Mouse (Mus musculus) G1E (cell line): ENCODE data around the gene Ttc22. TPM values are rescaled to one million over a fixed set of nuclear protein-coding genes. Genes with fewer than 3 reads are reported as not detected.

Source experiments
- ATAC-seq: 2 replicates; pipeline ENCODE4 v1.8.0; 2016; ENCODE audit warnings: mild to moderate bottlenecking; ENCODE audit not compliant: insufficient number of reproducible peaks, poor library complexity, low FRiP score, severe bottlenecking; ENCODE audit errors: extremely low read depth
- DNase-seq: peaks from one replicate; pipeline ENCODE4 v3.0.0; 2012; ENCODE audit warnings: low spot score
- H3K27me3 ChIP-seq: 2 replicates; pipeline ENCODE4 v1.6.1; 2012; ENCODE audit warnings: mild to moderate bottlenecking, low read length, inconsistent platforms; ENCODE audit not compliant: insufficient read depth
- H3K36me3 ChIP-seq: replicated peaks from 2 replicates; pipeline ENCODE3; 2012; ENCODE audit warnings: mild to moderate bottlenecking, inconsistent platforms
- H3K4me1 ChIP-seq: 2 replicates; pipeline ENCODE4 v1.6.1; 2012; ENCODE audit warnings: low read depth, low read length, inconsistent platforms, mixed read lengths; ENCODE audit not compliant: insufficient read depth
- H3K4me3 ChIP-seq: 2 replicates; pipeline ENCODE4 v1.5.1; 2012; ENCODE audit warnings: low read depth, mild to moderate bottlenecking, inconsistent platforms, low read length, moderate library complexity, mixed read lengths
- H3K9me3 ChIP-seq: replicated peaks from 2 replicates; pipeline ENCODE4 v1.6.1; 2012; ENCODE audit warnings: inconsistent platforms
- CTCF ChIP-seq: IDR thresholded peaks from 2 replicates; pipeline ENCODE4 v1.5.1; 2012; ENCODE audit warnings: low read depth, low read length, inconsistent platforms, mixed read lengths
- GATA1 ChIP-seq: IDR thresholded peaks from 2 replicates; pipeline ENCODE4 v1.6.1; 2012; ENCODE audit warnings: borderline replicate concordance, low read length, inconsistent platforms, mixed read lengths
- GATA2 ChIP-seq: IDR thresholded peaks from 2 replicates; pipeline ENCODE4 v1.6.1; 2012; ENCODE audit warnings: low read depth, low read length, inconsistent platforms, borderline replicate concordance
- POLR2AphosphoS5 ChIP-seq: IDR thresholded peaks from 2 replicates; pipeline ENCODE4 v1.6.1; 2012; ENCODE audit warnings: low read depth, low read length, inconsistent platforms; ENCODE audit not compliant: insufficient replicate concordance
- TAL1 ChIP-seq: conservative IDR thresholded peaks from 2 replicates; pipeline ENCODE4 v1.6.1; 2012; ENCODE audit warnings: low read depth, low read length, inconsistent platforms, mixed read lengths
- polyA plus RNA-seq: library from polyadenylated mRNA; stranded (reverse); fragments of >175 nt; gene quantifications from 2 replicates; pipeline ENCODE4 v1.2.3, GENCODE M21; 2012
- total RNA-seq, 2 experiments: library from RNA; stranded (forward) in 1 of 2; stranded (reverse) in 1 of 2; fragments of 200-1000 nt in 1 of 2; fragments of >200 nt in 1 of 2; fragmentation: Nextera tagmentation in 1 of 2; gene quantifications; 2 replicates each; pipeline ENCODE4 v1.2.3; 2014 to 2017

Ttc22 gene
- total and polyA plus RNA-seq, 3 experiments: not detected

GRCm38 (mm10) chr4:106664697-106665096 is 42.5 kb downstream of the Ttc22 start:
- Histone ChIP-seq H3K9me3 (no peaks in the 10 kb centered on the region), H3K27me3 (no peaks in the 10 kb centered on the region), H3K36me3 (peaks cover 100% of the 10 kb centered on the region), H3K4me3 (no peak overlapping the region), H3K4me1 (no peaks in the 10 kb centered on the region)
- ATAC-seq (no peak), DNase-seq (no peak)
- TF ChIP-seq GATA2: no peak
- no peak for TF ChIP-seq POLR2AphosphoS5
- no peak for TF ChIP-seq TAL1
- TF ChIP-seq GATA1: no peak
- no peak for TF ChIP-seq CTCF

GRCm38 (mm10) chr4:106665269-106665668 is 43.0 kb downstream of the Ttc22 start:
- ATAC-seq (no peak), DNase-seq (no peak)
- Histone ChIP-seq H3K4me3 (no peak overlapping the region), H3K27me3 (no peaks in the 10 kb centered on the region), H3K4me1 (no peaks in the 10 kb centered on the region), H3K36me3 (peaks cover 100% of the 10 kb centered on the region), H3K9me3 (no peaks in the 10 kb centered on the region)
- no peak for TF ChIP-seq GATA2
- no peak for TF ChIP-seq CTCF

- Histone ChIP-seq H3K36me3 (peaks cover 100% of the 10 kb centered on the region), H3K9me3 (no peaks in the 10 kb centered on the region), H3K4me3 (no peak overlapping the region), H3K27me3 (no peaks in the 10 kb centered on the region), H3K4me1 (no peaks in the 10 kb centered on the region)
- TF ChIP-seq CTCF: no peak
- no peak for TF ChIP-seq GATA2
- no peak for TF ChIP-seq POLR2AphosphoS5
- no peak for TF ChIP-seq TAL1
- TF ChIP-seq GATA1: no peak
- no peak for ATAC-seq
- no peak for DNase-seq
Observed at GRCm38 (mm10) chr4:106665673-106666072, 43.4 kb downstream of the Ttc22 start.

GRCm38 (mm10) chr4:106666546-106666945 is 44.3 kb downstream of the Ttc22 start:
- ATAC-seq: no peak
- H3K27me3 ChIP-seq: no peaks in the 10 kb centered on the region
- H3K4me1 ChIP-seq: no peaks in the 10 kb centered on the region
- no peak for DNase-seq
- TF ChIP-seq POLR2AphosphoS5: no peak
- TF ChIP-seq TAL1: no peak
- no peak for TF ChIP-seq GATA2
- TF ChIP-seq GATA1: no peak
- no peak for TF ChIP-seq CTCF
- H3K9me3 ChIP-seq: no peaks in the 10 kb centered on the region
- H3K4me3 ChIP-seq: no peak overlapping the region
- H3K36me3 ChIP-seq: peaks cover 100% of the 10 kb centered on the region

GRCm38 (mm10) chr4:106676749-106677148 is 54.5 kb downstream of the Ttc22 start:
- H3K36me3 ChIP-seq: peaks cover 57% of the 10 kb centered on the region
- H3K9me3 ChIP-seq: no peaks in the 10 kb centered on the region
- peaks cover 3% of the 10 kb centered on the region; the same call in 1 of the 2 replicates for H3K27me3 ChIP-seq
- ATAC-seq (no peak), DNase-seq (no peak)
- H3K4me1 ChIP-seq: peaks cover 38% of the 10 kb centered on the region
- TF ChIP-seq GATA2 (no peak), TAL1 (no peak), POLR2AphosphoS5 (no peak), CTCF (no peak), GATA1 (no peak)
- no peak overlapping the region for H3K4me3 ChIP-seq

- TF ChIP-seq TAL1 (no peak), POLR2AphosphoS5 (no peak), GATA2 (no peak), CTCF (no peak), GATA1 (no peak)
- Histone ChIP-seq H3K36me3 (peaks cover 40% of the 10 kb centered on the region), H3K4me3 (peak within 1 kb of the TSS; percentile 89), H3K27me3 (peaks cover 13% of the 10 kb centered on the region), H3K4me1 (peaks cover 38% of the 10 kb centered on the region), H3K9me3 (no peaks in the 10 kb centered on the region)
- ATAC-seq (peak; percentile 99), DNase-seq (peak; percentile 92)
Observed at GRCm38 (mm10) chr4:106678442-106679118, 56.3 kb downstream of the Ttc22 start, which contains the start of gene Ttc4. Ttc4 (minus strand) TSS chr4:106678944.
